Mouse (Mus musculus): ENCODE measurements around the gene Gm28035. TPM values are rescaled to one million over a fixed set of nuclear protein-coding genes. Genes with fewer than 3 reads are reported as not detected.

The Gm28035 gene
- total RNA-seq (2022): under 1 TPM in 3 of 4 experiments, not detected in 1; 0.22 to 0.78 (median 0.40) TPM

GRCm38 (mm10) chr2:30240267-30240666 is at the start of gene Gm28035:
Gene Gm28035, plus strand, starts transcription at chr2:30240567.
- DNase-seq (ENCODE audit: low spot score in 2 of 2): no peak

- DNase-seq (ENCODE audit: low spot score in 2 of 2): no peak
Measured at GRCm38 (mm10) chr2:30191790-30192580, 48.4 kb upstream of the Gm28035 start.

GRCm38 (mm10) chr2:30194656-30195055 is 45.7 kb upstream of the Gm28035 start:
- no peak for DNase-seq (ENCODE audit: low spot score in 2 of 2)

- no peak for DNase-seq (ENCODE audit: low spot score in 2 of 2)
Measured at GRCm38 (mm10) chr2:30198021-30198420, 42.3 kb upstream of the Gm28035 start.

GRCm38 (mm10) chr2:30199984-30200383 is 40.4 kb upstream of the Gm28035 start:
- DNase-seq (ENCODE audit: low spot score in 2 of 2): no peak

- DNase-seq (ENCODE audit: low spot score in 2 of 2): no peak
Measured at GRCm38 (mm10) chr2:30200388-30200925, 39.9 kb upstream of the Gm28035 start.

GRCm38 (mm10) chr2:30203439-30203838 is 36.9 kb upstream of the Gm28035 start:
- DNase-seq (ENCODE audit: low spot score in 2 of 2): no peak

- DNase-seq (ENCODE audit: low spot score in 2 of 2): no peak
Measured at GRCm38 (mm10) chr2:30205255-30205628, 35.1 kb upstream of the Gm28035 start.

GRCm38 (mm10) chr2:30205629-30206357 is 34.6 kb upstream of the Gm28035 start, which contains the start of gene Kyat1:
Gene Kyat1, minus strand, starts transcription at chr2:30205847.
- DNase-seq (ENCODE audit: low spot score in 2 of 2): peak; percentile 92

- DNase-seq (ENCODE audit: low spot score in 2 of 2): no peak
Measured at GRCm38 (mm10) chr2:30207401-30207800, 33.0 kb upstream of the Gm28035 start.

- DNase-seq (ENCODE audit: low spot score in 2 of 2): no peak
Measured at GRCm38 (mm10) chr2:30207886-30208285, 32.5 kb upstream of the Gm28035 start.

- DNase-seq (ENCODE audit: low spot score in 2 of 2): no peak
Measured at GRCm38 (mm10) chr2:30211408-30212168, 28.8 kb upstream of the Gm28035 start.

- DNase-seq (ENCODE audit: low spot score in 2 of 2): no peak
Measured at GRCm38 (mm10) chr2:30212169-30212545, 28.2 kb upstream of the Gm28035 start.

- no peak for DNase-seq (ENCODE audit: low spot score in 2 of 2)
Measured at GRCm38 (mm10) chr2:30212951-30213350, 27.4 kb upstream of the Gm28035 start.

- no peak for DNase-seq (ENCODE audit: low spot score in 2 of 2)
Measured at GRCm38 (mm10) chr2:30214745-30215144, 25.6 kb upstream of the Gm28035 start.

- DNase-seq (ENCODE audit: low spot score in 2 of 2): no peak
Measured at GRCm38 (mm10) chr2:30215493-30215892, 24.9 kb upstream of the Gm28035 start.

- DNase-seq (ENCODE audit: low spot score in 2 of 2): no peak
Measured at GRCm38 (mm10) chr2:30216293-30216692, 24.1 kb upstream of the Gm28035 start.

- DNase-seq (ENCODE audit: low spot score in 2 of 2): no peak
Measured at GRCm38 (mm10) chr2:30235593-30235992, 4.8 kb upstream of the Gm28035 start.

- DNase-seq (ENCODE audit: low spot score in 2 of 2): no peak
Measured at GRCm38 (mm10) chr2:30236426-30237198, 3.8 kb upstream of the Gm28035 start.

- peak; percentile 100 for DNase-seq (ENCODE audit: low spot score in 2 of 2)
Measured at GRCm38 (mm10) chr2:30237199-30237880, 3.0 kb upstream of the Gm28035 start, which contains the start of gene Lrrc8a. Gene Lrrc8a, plus strand, starts transcription at chr2:30237715.
